Mouse (Mus musculus): Measurements from ENCODE around the gene Efcab14. TPM values are rescaled to one million over a fixed set of nuclear protein-coding genes. Genes with fewer than 3 reads are reported as not detected.

Efcab14 gene
- polyA plus RNA-seq (2015; fragmentation: Nextera tagmentation; extraction: Ambion mirVana) = 30.6 and 34.6 TPM in 2 replicates

DNA sequence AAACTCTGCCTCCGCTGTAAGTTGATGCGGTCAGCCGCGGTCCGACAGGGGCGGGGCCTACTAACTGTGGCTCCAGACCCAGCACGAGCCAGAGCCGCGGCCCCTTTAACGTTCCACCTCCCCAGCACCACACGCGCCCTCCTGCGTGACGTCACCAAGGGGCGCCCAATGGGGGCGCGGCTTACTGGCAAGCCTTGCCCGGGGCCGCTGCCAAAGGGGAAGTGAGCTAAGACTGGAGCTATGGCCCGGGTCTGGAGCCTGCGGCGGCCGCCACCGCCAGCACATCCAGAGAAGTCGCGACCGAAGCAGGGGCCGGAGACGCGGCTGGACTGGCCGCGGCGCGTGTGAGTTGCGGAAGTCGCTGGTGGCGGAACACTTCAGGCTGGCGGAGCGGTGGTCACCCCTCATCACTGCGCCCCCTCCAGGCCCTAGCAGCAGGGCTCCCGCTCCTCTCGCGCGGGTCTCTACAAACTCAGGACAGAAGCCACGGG lies at the start of gene Efcab14:
Efcab14 (plus strand) TSS at position 194 of the 491 bp plus-strand sequence.
- Histone ChIP-seq H3K27ac (peak within 1 kb of the TSS; percentile 93), H3K9me3 (no peaks in the 10 kb centered on the region), H3K4me3 (peak within 1 kb of the TSS; percentile 80), H3K4me2 (peak within 1 kb of the TSS; percentile 63), H3K27me3 (no peaks in the 10 kb centered on the region), H3K4me1 (peaks cover 22% of the 10 kb centered on the region), H3K36me3 (peaks cover 14% of the 10 kb centered on the region), H3K9ac (peak within 1 kb of the TSS; percentile 84)
- peak; percentile 100 for ATAC-seq (ENCODE audit: borderline replicate concordance, extremely low read depth, low FRiP score, low TSS enrichment)
- under 1% methylated on average over 39 of the region's 45 CpGs for WGBS

DNA sequence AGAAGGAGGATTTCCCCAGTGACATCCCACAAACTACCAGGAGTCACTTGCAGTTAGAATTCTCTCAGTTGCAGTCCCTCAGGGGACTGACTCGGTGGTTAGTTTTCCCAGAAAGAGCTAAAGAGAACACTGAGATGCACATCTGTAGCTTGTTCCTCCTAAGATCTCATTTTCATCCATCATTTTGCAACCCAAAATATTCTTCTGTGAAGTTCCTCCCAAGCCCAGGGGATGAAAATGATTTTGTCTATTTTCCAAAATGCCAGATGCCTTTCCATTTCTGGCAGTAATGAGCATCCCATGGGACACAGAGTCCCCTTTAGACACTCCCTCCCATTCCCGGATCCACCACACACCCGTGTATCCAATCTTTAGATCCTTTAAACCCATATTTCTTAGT lies 36.1 kb upstream of the Efcab14 start:
- no peak overlapping the region for H3K4me2 ChIP-seq
- no peaks in the 10 kb centered on the region for H3K36me3 ChIP-seq
- no peak overlapping the region for H3K9ac ChIP-seq
- no peak overlapping the region for H3K4me3 ChIP-seq
- WGBS = 68% methylated on average over 3 of the region's 3 CpGs
- H3K4me1 ChIP-seq = no peaks in the 10 kb centered on the region
- H3K27me3 ChIP-seq = no peaks in the 10 kb centered on the region
- no peaks in the 10 kb centered on the region for H3K9me3 ChIP-seq
- H3K27ac ChIP-seq = no peak overlapping the region
- ATAC-seq (ENCODE audit: borderline replicate concordance, extremely low read depth, low FRiP score, low TSS enrichment) = no peak

DNA sequence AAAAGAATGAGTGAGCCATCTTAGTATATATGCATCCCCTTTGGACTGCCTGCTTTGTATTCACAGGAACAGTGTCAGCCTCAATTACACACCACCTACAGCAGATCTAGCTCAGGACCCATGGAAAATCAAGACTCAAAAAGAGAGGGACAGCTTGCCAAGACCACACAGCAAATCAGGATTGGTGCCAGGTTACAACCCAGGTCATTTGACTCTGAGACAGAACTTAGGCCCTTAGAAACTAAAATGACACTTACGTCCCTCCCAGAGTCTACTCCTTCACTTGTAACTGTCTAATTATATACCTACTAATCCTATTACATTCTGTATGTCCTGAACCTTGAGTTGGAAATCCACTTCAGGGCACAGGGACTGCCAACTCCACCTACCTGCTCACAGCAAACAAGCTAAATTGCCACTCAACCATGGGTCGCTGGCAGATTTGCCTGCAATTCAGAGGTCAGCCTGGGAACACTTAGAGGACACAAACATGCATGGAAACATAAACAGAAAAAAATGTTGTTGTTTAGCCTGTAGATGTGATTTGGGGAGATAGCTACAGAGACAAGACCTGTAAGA lies 33.5 kb upstream of the Efcab14 start:
- 75% methylated on average over 2 of the region's 2 CpGs for whole genome bisulfite sequencing
- H3K4me2 ChIP-seq = no peak overlapping the region
- no peaks in the 10 kb centered on the region for H3K4me1 ChIP-seq
- no peaks in the 10 kb centered on the region for H3K9me3 ChIP-seq
- no peak overlapping the region for H3K4me3 ChIP-seq
- no peak overlapping the region for H3K27ac ChIP-seq
- H3K9ac ChIP-seq = no peak overlapping the region
- H3K27me3 ChIP-seq = no peaks in the 10 kb centered on the region
- ATAC-seq (ENCODE audit: borderline replicate concordance, extremely low read depth, low FRiP score, low TSS enrichment) = no peak
- H3K36me3 ChIP-seq = no peaks in the 10 kb centered on the region

DNA sequence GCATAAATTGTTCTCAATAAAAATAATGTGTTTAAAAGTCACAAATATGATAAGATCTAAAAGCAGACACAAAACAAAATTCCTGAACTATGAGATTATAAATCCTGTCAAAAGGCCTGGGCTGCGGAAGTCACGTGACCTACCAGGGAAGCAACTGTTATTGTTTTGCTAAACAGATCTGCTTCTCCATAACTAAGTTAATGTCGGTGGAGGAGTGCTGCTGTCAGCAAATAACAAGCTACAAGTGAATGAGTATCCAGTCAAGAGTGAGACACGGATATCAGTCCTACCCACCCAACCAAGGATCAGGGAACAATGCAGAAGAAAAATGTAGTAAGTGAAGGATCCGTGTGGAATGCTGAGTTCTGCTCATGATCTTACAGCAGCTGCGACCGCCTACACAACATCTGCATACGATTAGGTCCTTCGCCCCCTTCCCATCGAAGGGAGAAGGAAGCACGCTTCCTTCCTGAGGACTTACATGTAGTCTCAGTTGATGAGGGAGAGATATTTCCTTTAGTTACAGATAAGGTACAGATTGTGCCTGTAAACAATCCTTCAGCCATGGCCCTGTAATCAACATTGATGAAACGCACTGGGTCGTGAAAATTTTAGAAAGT lies 28.5 kb upstream of the Efcab14 start:
- Histone ChIP-seq H3K9me3 (no peaks in the 10 kb centered on the region), H3K4me1 (no peaks in the 10 kb centered on the region), H3K27ac (peak overlapping the region; percentile 15; the same call in 1 of the 2 replicates), H3K9ac (no peak overlapping the region), H3K36me3 (no peaks in the 10 kb centered on the region), H3K4me3 (no peak overlapping the region), H3K27me3 (no peaks in the 10 kb centered on the region), H3K4me2 (no peak overlapping the region)
- WGBS = 40% methylated on average over 13 of the region's 13 CpGs
- 0 out of 2 replicates have a peak, but pooled peaks have one; percentile 23 for ATAC-seq (ENCODE audit: borderline replicate concordance, extremely low read depth, low FRiP score, low TSS enrichment)

DNA sequence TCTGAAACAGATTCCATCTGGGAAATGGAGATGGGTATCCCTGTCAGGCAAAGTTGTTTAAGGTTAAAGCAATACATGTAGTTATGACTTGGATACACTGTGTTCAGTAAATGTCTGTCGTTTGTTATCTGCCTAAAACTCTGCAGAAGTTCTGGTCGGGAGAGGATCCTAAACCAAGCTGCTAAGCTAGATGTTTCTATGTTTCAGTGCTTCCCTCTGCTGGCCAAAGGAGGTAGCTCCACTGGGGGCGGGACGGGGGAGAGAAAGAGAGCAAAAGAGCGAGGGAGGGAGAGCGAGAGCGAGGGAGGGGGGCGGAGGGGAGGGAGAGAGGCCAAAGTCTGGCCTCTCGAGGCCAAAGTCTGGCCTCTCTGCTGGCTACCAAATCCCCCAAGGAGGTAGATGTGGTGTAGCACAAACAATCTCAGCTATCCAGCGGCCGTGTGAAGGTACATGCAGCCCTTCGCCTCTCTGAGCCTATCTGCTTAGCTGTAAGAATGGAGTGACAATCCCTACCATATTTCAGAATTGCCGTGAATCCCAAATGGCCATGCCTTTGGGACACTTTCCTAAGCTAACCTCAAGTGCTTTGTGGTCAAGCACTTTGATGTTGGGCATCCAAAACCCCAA lies 27.6 kb upstream of the Efcab14 start:
- Histone ChIP-seq H3K4me2 (peak overlapping the region; percentile 44), H3K4me3 (no peak overlapping the region)
- 10% methylated on average over 12 of the region's 13 CpGs for WGBS

DNA sequence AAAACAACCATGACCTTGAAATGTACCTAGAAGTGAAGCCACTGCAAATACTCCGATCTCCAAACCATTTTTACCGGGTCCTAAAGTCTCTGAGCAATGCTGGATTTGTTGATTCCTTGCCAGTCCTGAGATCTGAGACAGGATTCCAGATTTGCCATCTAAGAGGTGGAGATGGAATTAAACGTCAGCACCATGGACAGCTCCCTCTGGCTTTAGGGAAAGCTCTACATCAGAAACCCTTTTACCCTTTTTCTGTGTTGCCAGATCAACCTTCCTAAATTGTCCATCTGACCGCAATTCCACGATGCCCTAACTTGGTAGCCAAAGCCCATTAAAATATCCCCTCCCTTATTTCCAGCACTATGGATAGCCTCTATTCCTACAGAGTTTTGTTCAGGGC lies 8.8 kb upstream of the Efcab14 start:
- WGBS = 16% methylated on average over 5 of the region's 5 CpGs
- 0 out of 2 replicates have a peak, but pooled peaks cover 3% of the 10 kb centered on the region for H3K4me1 ChIP-seq
- no peaks in the 10 kb centered on the region; the same call in 1 of the 2 replicates for H3K27me3 ChIP-seq
- H3K27ac ChIP-seq = no peak overlapping the region
- H3K36me3 ChIP-seq = no peaks in the 10 kb centered on the region
- H3K4me3 ChIP-seq = no peak overlapping the region
- ATAC-seq (ENCODE audit: borderline replicate concordance, extremely low read depth, low FRiP score, low TSS enrichment) = no peak
- H3K9me3 ChIP-seq = no peaks in the 10 kb centered on the region
- H3K4me2 ChIP-seq = no peak overlapping the region
- H3K9ac ChIP-seq = no peak overlapping the region

More for the DNA sequence above, 27.6 kb upstream of the Efcab14 start:
- Histone ChIP-seq H3K4me1 (no peaks in the 10 kb centered on the region), H3K27me3 (no peaks in the 10 kb centered on the region), H3K27ac (peak overlapping the region; percentile 15; the same call in 1 of the 2 replicates), H3K9me3 (no peaks in the 10 kb centered on the region), H3K9ac (no peak overlapping the region), H3K36me3 (no peaks in the 10 kb centered on the region)
- ATAC-seq (ENCODE audit: borderline replicate concordance, extremely low read depth, low FRiP score, low TSS enrichment) = peak; percentile 42; the same call in 1 of the 2 replicates

DNA sequence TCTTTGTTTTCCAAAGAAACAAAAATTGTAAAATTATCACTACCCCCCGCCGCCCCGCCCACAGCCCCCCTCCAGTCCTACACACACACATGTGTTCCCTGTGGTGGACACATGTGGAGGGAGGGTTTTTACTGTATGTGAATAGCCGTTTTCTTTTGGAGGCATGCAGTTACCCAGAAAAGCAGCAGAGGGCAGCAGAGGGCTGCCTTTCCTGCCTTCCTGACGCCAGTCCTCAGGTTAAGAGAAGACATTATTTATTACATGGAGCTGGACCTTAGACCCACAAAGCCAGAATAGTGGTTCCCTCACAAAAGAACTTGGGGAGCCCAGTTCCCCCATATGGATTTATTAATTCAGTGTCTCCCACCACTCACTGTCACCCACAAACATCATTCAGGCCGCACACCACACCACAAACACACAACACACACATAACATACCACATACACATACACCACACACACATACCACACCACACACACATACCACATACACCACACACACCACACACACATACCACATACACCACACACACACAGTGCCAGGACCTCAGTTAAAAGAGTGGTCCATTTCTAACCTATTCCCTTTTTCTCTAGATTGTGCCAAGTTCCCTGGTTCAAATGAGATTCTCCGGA lies 5.8 kb upstream of the Efcab14 start:
- Histone ChIP-seq H3K9me3 (no peaks in the 10 kb centered on the region), H3K27me3 (no peaks in the 10 kb centered on the region; the same call in 1 of the 2 replicates), H3K36me3 (no peaks in the 10 kb centered on the region), H3K4me1 (0 out of 2 replicates have a peak, but pooled peaks cover 3% of the 10 kb centered on the region), H3K4me2 (no peak overlapping the region), H3K4me3 (no peak overlapping the region), H3K9ac (no peak overlapping the region), H3K27ac (no peak overlapping the region)
- 21% methylated on average over 7 of the region's 7 CpGs for WGBS
- no peak for ATAC-seq (ENCODE audit: borderline replicate concordance, extremely low read depth, low FRiP score, low TSS enrichment)

DNA sequence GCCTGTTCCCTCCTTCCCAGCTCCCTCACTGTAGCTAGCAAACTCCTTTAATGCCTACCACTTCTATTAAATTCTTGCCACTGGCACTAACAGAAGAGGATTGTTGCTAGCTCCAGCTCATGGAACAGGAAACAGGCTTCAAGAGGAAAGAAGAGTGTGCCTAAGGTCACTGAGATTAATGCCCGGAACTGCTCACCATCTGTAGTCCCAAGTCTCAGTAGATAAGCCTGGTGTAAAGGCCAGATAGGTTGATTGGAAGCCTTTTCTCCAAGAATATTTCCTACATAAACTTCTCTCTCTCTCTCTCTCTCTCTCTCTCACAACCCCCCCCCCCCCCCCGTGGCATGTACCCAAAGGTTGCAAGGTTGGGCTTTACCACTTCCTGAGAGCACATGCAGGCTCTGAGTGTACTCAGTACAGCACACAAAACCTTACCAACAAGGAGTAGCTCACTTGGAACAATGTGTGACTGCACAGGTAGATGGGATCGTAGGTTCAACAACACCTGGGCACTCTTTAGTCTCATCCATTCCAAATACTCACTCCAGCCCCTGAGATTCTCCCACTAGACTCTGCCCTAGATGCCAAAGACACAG lies 5.2 kb upstream of the Efcab14 start:
- 60% methylated on average over 3 of the region's 3 CpGs for WGBS

DNA sequence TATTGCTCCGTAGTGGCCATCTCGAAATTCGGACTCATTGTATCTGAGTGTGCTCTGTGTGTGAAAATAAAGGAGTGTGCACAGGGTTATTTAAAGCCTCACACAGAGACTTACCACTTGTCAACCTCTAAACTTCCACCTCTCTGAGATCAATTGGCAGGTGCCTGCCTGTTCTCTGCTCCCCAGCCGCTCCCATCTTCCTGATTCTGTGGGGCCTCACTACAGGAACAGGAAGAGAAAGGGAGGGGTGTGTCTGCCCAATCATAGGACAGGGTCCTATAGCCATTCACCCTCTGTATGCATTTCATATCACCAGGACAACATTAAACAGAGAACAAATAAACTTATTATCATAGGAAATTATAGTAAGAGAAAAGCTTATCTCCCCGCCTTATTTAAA lies 3.8 kb upstream of the Efcab14 start:
- H3K9ac ChIP-seq = no peak overlapping the region
- no peak overlapping the region for H3K27ac ChIP-seq
- no peaks in the 10 kb centered on the region; the same call in 1 of the 2 replicates for H3K27me3 ChIP-seq
- no peak overlapping the region for H3K4me3 ChIP-seq
- peaks cover 9% of the 10 kb centered on the region for H3K4me1 ChIP-seq
- no peak overlapping the region for H3K4me2 ChIP-seq
- no peak for ATAC-seq (ENCODE audit: borderline replicate concordance, extremely low read depth, low FRiP score, low TSS enrichment)
- no peaks in the 10 kb centered on the region for H3K36me3 ChIP-seq
- WGBS = 60% methylated on average over 5 of the region's 5 CpGs
- H3K9me3 ChIP-seq = no peaks in the 10 kb centered on the region

More for the DNA sequence above, 5.2 kb upstream of the Efcab14 start:
- Histone ChIP-seq H3K4me1 (0 out of 2 replicates have a peak, but pooled peaks cover 3% of the 10 kb centered on the region), H3K36me3 (no peaks in the 10 kb centered on the region), H3K27me3 (no peaks in the 10 kb centered on the region; the same call in 1 of the 2 replicates), H3K27ac (no peak overlapping the region), H3K9ac (no peak overlapping the region), H3K9me3 (no peaks in the 10 kb centered on the region), H3K4me3 (no peak overlapping the region), H3K4me2 (no peak overlapping the region)
- ATAC-seq (ENCODE audit: borderline replicate concordance, extremely low read depth, low FRiP score, low TSS enrichment) = no peak

DNA sequence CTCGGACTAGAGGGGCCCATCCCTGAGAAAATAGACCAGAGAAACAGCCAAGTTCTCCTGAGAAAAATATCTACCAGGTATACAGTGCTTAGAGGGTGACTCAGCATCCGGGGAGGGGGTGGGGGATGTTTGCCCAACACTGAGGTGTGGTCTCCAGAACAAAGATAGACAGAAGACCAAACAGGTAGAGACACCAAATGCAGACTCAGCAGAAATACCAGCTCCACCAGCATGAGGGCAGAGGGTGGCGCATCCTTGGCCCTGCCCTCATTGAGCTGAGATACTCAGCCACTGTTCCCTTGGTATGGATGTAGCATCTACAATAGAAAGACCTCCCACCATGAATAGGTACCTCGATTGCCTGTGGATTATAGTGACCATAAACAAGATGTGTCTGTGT lies 2.7 kb upstream of the Efcab14 start:
- H3K4me3 ChIP-seq = no peak overlapping the region
- 56% methylated on average over 4 of the region's 4 CpGs for WGBS

DNA sequence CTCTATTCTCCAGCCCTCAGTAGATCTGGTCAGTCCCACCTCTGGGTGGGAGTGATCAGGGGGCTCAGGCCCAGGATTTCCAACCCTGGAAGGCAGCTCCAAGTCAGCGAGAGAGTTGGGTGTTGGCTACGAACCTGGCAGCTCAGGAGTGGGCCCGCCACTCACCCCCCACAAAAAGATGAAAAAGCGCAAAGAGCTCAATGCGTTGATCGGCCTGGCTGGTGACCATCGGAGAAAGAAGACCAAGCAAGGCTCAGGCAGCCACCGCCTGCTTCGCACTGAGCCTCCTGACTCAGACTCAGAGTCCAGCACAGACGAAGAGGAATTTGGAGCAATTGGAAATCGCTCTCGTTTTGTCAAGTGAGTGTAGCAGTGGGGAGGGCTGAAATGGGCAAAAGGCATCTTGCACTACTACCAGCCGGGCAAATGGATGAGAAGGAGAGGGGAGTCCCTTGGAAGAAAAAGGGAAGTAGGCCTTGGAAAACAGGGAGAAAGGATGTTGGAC lies 989 bp downstream of the Efcab14 start:
- H3K36me3 ChIP-seq = peaks cover 19% of the 10 kb centered on the region
- no peak overlapping the region for H3K27ac ChIP-seq
- no peaks in the 10 kb centered on the region for H3K9me3 ChIP-seq
- no peak for ATAC-seq (ENCODE audit: borderline replicate concordance, extremely low read depth, low FRiP score, low TSS enrichment)
- peak overlapping the region; percentile 80 for H3K4me3 ChIP-seq
- H3K4me1 ChIP-seq = peaks cover 20% of the 10 kb centered on the region
- peak overlapping the region; percentile 84 for H3K9ac ChIP-seq
- 40% methylated on average over 13 of the region's 13 CpGs for WGBS
- peak overlapping the region; percentile 63 for H3K4me2 ChIP-seq
- H3K27me3 ChIP-seq = no peaks in the 10 kb centered on the region

More for the DNA sequence above, 2.7 kb upstream of the Efcab14 start:
- H3K27ac ChIP-seq = no peak overlapping the region
- no peaks in the 10 kb centered on the region for H3K9me3 ChIP-seq
- ATAC-seq (ENCODE audit: borderline replicate concordance, extremely low read depth, low FRiP score, low TSS enrichment) = no peak
- no peaks in the 10 kb centered on the region for H3K36me3 ChIP-seq
- H3K9ac ChIP-seq = no peak overlapping the region
- no peak overlapping the region for H3K4me2 ChIP-seq
- H3K27me3 ChIP-seq = no peaks in the 10 kb centered on the region; the same call in 1 of the 2 replicates
- peaks cover 21% of the 10 kb centered on the region for H3K4me1 ChIP-seq
